Mouse (Mus musculus) cerebellum, adult 2 months (tissue): ENCODE measurements at regions not wholly inside any gene's neighbourhood (a gene's known extent, or its start where the extent isn't known, plus 50 kb on each side); places are given as distances from the start of the nearest gene placed in this dataset.

Experiments
- CTCF ChIP-seq: fragments of 200-500 bp; IDR thresholded peaks from 2 replicates; pipeline ENCODE4 v1.5.1; 2011; ENCODE audit warnings: low read depth, mild to moderate bottlenecking, control low read depth, low read length, moderate library complexity, borderline replicate concordance; ENCODE audit not compliant: insufficient read depth
- POLR2A ChIP-seq: fragments of 200-500 bp; IDR thresholded peaks from 2 replicates; pipeline ENCODE4 v1.6.1; 2011; ENCODE audit warnings: low read length, control low read depth, borderline replicate concordance; ENCODE audit not compliant: insufficient read depth

DNA sequence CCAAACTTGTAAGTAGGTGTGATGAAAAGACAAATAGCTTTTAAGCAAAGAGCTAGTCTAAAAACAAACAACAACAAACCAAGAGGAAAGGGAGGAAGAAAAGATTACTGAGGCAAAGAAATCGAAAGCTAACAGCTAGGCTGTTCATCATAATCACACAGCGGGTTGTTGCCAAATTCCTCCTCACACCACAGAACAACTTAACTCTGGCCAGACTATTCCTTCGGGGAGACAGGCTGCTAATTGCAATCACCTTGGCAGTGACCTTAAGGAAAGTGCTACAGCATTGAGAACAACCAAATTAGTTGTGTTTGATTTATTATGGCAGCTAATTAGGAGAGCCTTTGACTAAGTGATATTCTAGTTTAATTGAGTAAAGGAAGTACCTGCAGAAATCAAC is 194.4 kb upstream of the Smlr1 start:
- TF ChIP-seq CTCF (no peak), POLR2A (no peak)
